Mouse (Mus musculus) olfactory bulb, adult 2 months (tissue): Measurements from ENCODE around the gene Ly6g5c.

Source experiments
- CTCF ChIP-seq: fragments of 200-500 bp; IDR thresholded peaks from 2 replicates; pipeline ENCODE4 v1.5.1; 2012; ENCODE audit warnings: low read depth, mild to moderate bottlenecking, low read length, moderate library complexity; ENCODE audit not compliant: insufficient read depth
- POLR2A ChIP-seq: fragments of 200-500 bp; IDR thresholded peaks from 2 replicates; pipeline ENCODE4 v1.6.1; 2012; ENCODE audit warnings: mild to moderate bottlenecking, low read depth, low read length, moderate library complexity; ENCODE audit not compliant: insufficient read depth

DNA sequence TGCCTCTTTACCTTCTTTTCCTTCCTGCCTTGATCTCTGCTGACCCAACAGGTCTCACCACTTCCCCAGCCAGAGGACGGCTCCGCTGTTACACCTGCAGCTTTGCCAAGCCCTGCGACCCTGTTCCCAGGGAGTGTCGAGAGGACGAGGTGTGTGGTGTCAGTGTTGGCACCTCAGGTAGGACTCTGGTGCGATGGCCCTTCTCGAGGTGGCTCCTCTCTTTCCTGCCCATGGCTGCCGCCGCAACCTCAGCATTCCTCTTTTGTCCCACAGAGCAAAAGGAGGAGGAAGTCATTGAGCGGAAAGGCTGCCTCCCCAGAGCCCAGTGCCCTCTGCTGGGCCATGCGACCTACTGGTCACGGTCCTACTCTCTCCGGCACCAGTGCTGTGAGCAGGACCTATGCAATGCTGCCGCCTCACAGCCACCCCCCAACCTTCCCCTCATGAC lies 30.3 kb upstream of the Ly6g5c start, which contains the start of gene Ly6g6d:
- TF ChIP-seq CTCF (no peak), POLR2A (no peak)
